Mouse (Mus musculus) ES-Bruce4 (cell line): ENCODE data around the gene Itsn1.

Source experiments
- CTCF ChIP-seq: IDR thresholded peaks from one replicate; pipeline ENCODE4 v1.8.1; 2011; ENCODE audit warnings: low read depth, low read length
- EP300 ChIP-seq: IDR thresholded peaks from 2 replicates; pipeline ENCODE4 v1.6.1; 2011; ENCODE audit warnings: low read depth, low read length; ENCODE audit not compliant: insufficient read depth
- POLR2A ChIP-seq: IDR thresholded peaks from one replicate; pipeline ENCODE4 v1.8.1; 2011; ENCODE audit warnings: low read length; ENCODE audit not compliant: insufficient read depth

GRCm38 (mm10) chr16:91861784-91862371 lies 132.8 kb downstream of the Itsn1 start:
- TF ChIP-seq EP300 (no peak), CTCF (no peak), POLR2A (no peak)
